In genomic region chr7:79880998-79881397, GRCm38 (mm10) we compare ENCODE assay signal across 9 mouse cellular contexts. TPM values are rescaled to one million over a fixed set of nuclear protein-coding genes. Genes with fewer than 3 reads are reported as not detected.
DNase-seq lines count a peak whose midpoint lies in the region; ATAC-seq lines count a peak whose summit lies in the region.
"Had no signal": no experiment of that assay in that cellular context is flagged by ENCODE, and none has a peak within 500 bp of the region (broad histone marks: within the 10 kb centered on the region; RNA-seq: fewer than 3 reads in every experiment).

No protein-coding gene starts in this region.

- no peak overlapping the region for H3K4me3 ChIP-seq in heart, embryonic 11.5 days (ENCODE audit: low read depth, low read length)
- no peak overlapping the region for H3K4me3 ChIP-seq in liver, embryonic 11.5 days (ENCODE audit: low read depth, low read length)
- H3K4me3 ChIP-seq: hindbrain, embryonic 15.5 days; liver, embryonic 15.5 days had no signal

- H3K4me1 ChIP-seq in heart, embryonic 11.5 days (ENCODE audit: control insufficient read depth, insufficient read depth, low read length): peaks cover 4% of the 10 kb centered on the region; the same call in 1 of the 2 replicates
- no peaks in the 10 kb centered on the region for H3K4me1 ChIP-seq in liver, embryonic 11.5 days (replicated peaks; ENCODE audit: control insufficient read depth, insufficient read depth, low read length)
- H3K4me1 ChIP-seq: hindbrain, embryonic 15.5 days; liver, embryonic 15.5 days had no signal

- H3K27ac ChIP-seq in heart, embryonic 11.5 days (ENCODE audit: low read depth, low read length): no peak overlapping the region
- H3K27ac ChIP-seq in liver, embryonic 11.5 days (ENCODE audit: low read depth, low read length): no peak overlapping the region
- H3K27ac ChIP-seq: hindbrain, embryonic 15.5 days; liver, embryonic 15.5 days had no signal

- no peak overlapping the region for H3K4me2 ChIP-seq in heart, embryonic 11.5 days
- H3K4me2 ChIP-seq in liver, embryonic 11.5 days: no peak overlapping the region
- H3K4me2 ChIP-seq: hindbrain, embryonic 15.5 days; liver, embryonic 15.5 days had no signal

- peak; percentile 47 for DNase-seq in ovary, adult 18-20 months (ENCODE audit: low spot score)
- DNase-seq in ovary, postnatal 14 days (ENCODE audit: low spot score): no peak
- DNase-seq in adrenal gland, postnatal 25 days: peak; percentile 8
- DNase-seq in liver, embryonic 11.5 days (ENCODE audit: low spot score): no peak
- DNase-seq in cerebellum, postnatal 25 days: no peak
- no peak for DNase-seq in thymus, postnatal 14 days

- 26% methylated on average over 3 of the region's 3 CpGs for WGBS in heart, embryonic 11.5 days (ENCODE audit: insufficient replicate concordance)
- 58% methylated on average over 3 of the region's 3 CpGs for WGBS in liver, embryonic 11.5 days

- H3K9me3 ChIP-seq in heart, embryonic 11.5 days (replicated peaks; ENCODE audit: control insufficient read depth, low read length): no peaks in the 10 kb centered on the region
- H3K9me3 ChIP-seq in liver, embryonic 11.5 days (ENCODE audit: control insufficient read depth, low read length): no peaks in the 10 kb centered on the region
- H3K9me3 ChIP-seq: hindbrain, embryonic 15.5 days; liver, embryonic 15.5 days had no signal

- no peaks in the 10 kb centered on the region for H3K27me3 ChIP-seq in heart, embryonic 11.5 days (ENCODE audit: control insufficient read depth, insufficient read depth, low read length)
- H3K27me3 ChIP-seq in liver, embryonic 11.5 days (replicated peaks; ENCODE audit: control insufficient read depth, insufficient read depth, low read length): no peaks in the 10 kb centered on the region
- H3K27me3 ChIP-seq: hindbrain, embryonic 15.5 days; liver, embryonic 15.5 days had no signal

- peak; percentile 49; the same call in 1 of the 2 replicates for ATAC-seq in heart, embryonic 11.5 days (replicated peaks; ENCODE audit: insufficient number of reproducible peaks, low FRiP score, low TSS enrichment)
- no peak for ATAC-seq in liver, embryonic 11.5 days (replicated peaks; ENCODE audit: low FRiP score)

- peaks cover 6% of the 10 kb centered on the region for H3K36me3 ChIP-seq in heart, embryonic 11.5 days (ENCODE audit: control insufficient read depth, insufficient read depth, low read length)
- peaks cover 4% of the 10 kb centered on the region; the same call in 1 of the 2 replicates for H3K36me3 ChIP-seq in liver, embryonic 11.5 days (ENCODE audit: control insufficient read depth, insufficient read depth, low read length)

- H3K9ac ChIP-seq in heart, embryonic 11.5 days (ENCODE audit: low read depth, low read length): no peak overlapping the region; the same call in 1 of the 2 replicates
- no peak overlapping the region for H3K9ac ChIP-seq in liver, embryonic 11.5 days (ENCODE audit: low read depth, low read length)
- H3K9ac ChIP-seq: hindbrain, embryonic 15.5 days; liver, embryonic 15.5 days had no signal

RNA-seq across cellular contexts. Expression of gene Anpep, which starts 20.1 kb away (rescaled TPM):
- total RNA-seq in adrenal gland, postnatal 25 days (2021): 4.1 and 6.0 TPM in 2 replicates
- polyA plus RNA-seq in heart, embryonic 11.5 days (2014; fragmentation: Nextera tagmentation; extraction: Ambion mirVana): 7.7 and 9.9 TPM in 2 replicates
- 24.2 and 28.5 TPM in 2 replicates for polyA plus RNA-seq in liver, embryonic 11.5 days (2014; fragmentation: Nextera tagmentation; extraction: Ambion mirVana)

RNA-seq across cellular contexts. Expression of gene Ap3s2, which starts 39.5 kb away (rescaled TPM):
- total RNA-seq in adrenal gland, postnatal 25 days (2021): 23.8 and 34.0 TPM in 2 replicates
- polyA plus RNA-seq in heart, embryonic 11.5 days (2014; fragmentation: Nextera tagmentation; extraction: Ambion mirVana): 36.3 and 41.2 TPM in 2 replicates
- 28.7 and 30.9 TPM in 2 replicates for polyA plus RNA-seq in liver, embryonic 11.5 days (2014; fragmentation: Nextera tagmentation; extraction: Ambion mirVana)

RNA-seq across cellular contexts. Expression of gene Arpin, which starts 54.2 kb away (rescaled TPM):
- total RNA-seq in adrenal gland, postnatal 25 days (2021): 16.1 and 23.5 TPM in 2 replicates
- 27.0 and 27.8 TPM in 2 replicates for polyA plus RNA-seq in heart, embryonic 11.5 days (2014; fragmentation: Nextera tagmentation; extraction: Ambion mirVana)
- 9.9 and 10.6 TPM in 2 replicates for polyA plus RNA-seq in liver, embryonic 11.5 days (2014; fragmentation: Nextera tagmentation; extraction: Ambion mirVana)

Comparison
In these comparisons a context has a peak if more than half of its experiments do, and no peak if none do; other contexts are left out.
1. DNase-seq: peak in ovary, adult 18-20 months (single experiment) and adrenal gland, postnatal 25 days (single experiment); none in ovary, postnatal 14 days (single experiment), liver, embryonic 11.5 days (single experiment), cerebellum, postnatal 25 days (0 of 2) and thymus, postnatal 14 days (single experiment).